22 mouse cellular contexts compared by ENCODE assay signal in the genomic region with DNA sequence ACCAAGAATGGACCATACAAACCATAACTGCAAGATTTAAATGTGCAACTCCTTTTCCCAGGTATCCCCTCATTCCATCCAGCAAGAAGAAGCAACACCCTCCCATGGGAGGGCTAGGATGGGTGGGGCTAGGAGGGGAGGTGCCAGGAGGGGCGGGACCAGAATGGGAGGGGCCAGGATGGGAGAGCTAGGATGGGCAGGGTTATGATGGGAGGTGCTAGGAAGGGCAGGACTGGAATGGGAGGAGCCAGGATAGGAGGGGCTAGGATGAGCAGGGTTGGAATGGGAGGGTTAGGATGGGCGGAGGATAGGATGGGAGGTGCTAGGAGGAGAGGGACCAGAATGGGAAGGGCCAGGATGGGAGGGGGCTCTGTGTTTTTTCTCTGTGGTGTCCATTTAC.
A peak's percentile ranks its signal among the peaks of the same experiment; 100 is the strongest.
DNase-seq lines count a peak whose midpoint lies in the region; ATAC-seq lines count a peak whose summit lies in the region.
"Had no signal": no experiment of that assay in that cellular context is flagged by ENCODE, and none has a peak within 500 bp of the region (broad histone marks: within the 10 kb centered on the region; RNA-seq: fewer than 3 reads in every experiment).

No protein-coding gene starts in this region.

- H3K27ac ChIP-seq in heart, embryonic 15.5 days, result no peak overlapping the region
- H3K27ac ChIP-seq in liver, embryonic 12.5 days, result no peak overlapping the region
- H3K27ac ChIP-seq in liver, embryonic 11.5 days (ENCODE audit: low read depth, low read length), result no peak overlapping the region
- H3K27ac ChIP-seq in liver, embryonic 13.5 days, result no peak overlapping the region
- H3K27ac ChIP-seq: embryonic facial prominence, embryonic 15.5 days; forebrain, embryonic 10.5 days; gastrocnemius, adult 2 months; heart, embryonic 13.5 days had no signal

- DNase-seq in heart, postnatal 4 days, result no peak
- DNase-seq in liver, embryonic 11.5 days (ENCODE audit: low spot score), result no peak
- DNase-seq in ES-CJ7 (ENCODE audit: low read depth, low spot score), result peak; percentile 22
- no peak for DNase-seq in liver, embryonic 13.5 days
- no peak for DNase-seq in right cerebral cortex, postnatal 25 days
- DNase-seq: adrenal gland, adult 8-10 months; adrenal gland, postnatal 36 days; B cell, adult 2 months; cerebellum, adult 8-10 months; embryo, embryonic 11 days; gastrocnemius, adult 2 months; gastrocnemius, postnatal 25 days; heart, adult 11 months; heart, postnatal 10 days had no signal

- H3K4me3 ChIP-seq in heart, embryonic 15.5 days, result no peak overlapping the region
- no peak overlapping the region for H3K4me3 ChIP-seq in liver, embryonic 12.5 days
- H3K4me3 ChIP-seq in liver, embryonic 11.5 days (ENCODE audit: low read depth, low read length), result no peak overlapping the region
- no peak overlapping the region for H3K4me3 ChIP-seq in liver, embryonic 13.5 days (replicated peaks)
- H3K4me3 ChIP-seq: embryonic facial prominence, embryonic 15.5 days; erythroblast, embryonic 14.5 days; forebrain, embryonic 10.5 days; gastrocnemius, adult 2 months; heart, embryonic 13.5 days had no signal

- no peak overlapping the region for H3K9ac ChIP-seq in heart, embryonic 15.5 days
- no peak overlapping the region for H3K9ac ChIP-seq in liver, embryonic 12.5 days
- H3K9ac ChIP-seq in liver, embryonic 11.5 days (ENCODE audit: low read depth, low read length), result no peak overlapping the region
- no peak overlapping the region for H3K9ac ChIP-seq in liver, embryonic 13.5 days
- H3K9ac ChIP-seq: embryonic facial prominence, embryonic 15.5 days; heart, embryonic 13.5 days had no signal

- no peaks in the 10 kb centered on the region for H3K36me3 ChIP-seq in heart, embryonic 15.5 days
- no peaks in the 10 kb centered on the region for H3K36me3 ChIP-seq in liver, embryonic 12.5 days
- H3K36me3 ChIP-seq in liver, embryonic 11.5 days (ENCODE audit: control insufficient read depth, insufficient read depth, low read length), result no peaks in the 10 kb centered on the region
- H3K36me3 ChIP-seq in liver, embryonic 13.5 days, result no peaks in the 10 kb centered on the region
- H3K36me3 ChIP-seq: embryonic facial prominence, embryonic 15.5 days; forebrain, embryonic 10.5 days; heart, embryonic 13.5 days had no signal

- no peaks in the 10 kb centered on the region for H3K9me3 ChIP-seq in heart, embryonic 15.5 days (replicated peaks)
- H3K9me3 ChIP-seq in liver, embryonic 12.5 days (replicated peaks), result peaks cover 7% of the 10 kb centered on the region; the same call in 1 of the 2 replicates
- H3K9me3 ChIP-seq in liver, embryonic 11.5 days (ENCODE audit: control insufficient read depth, low read length), result no peaks in the 10 kb centered on the region
- peaks cover 5% of the 10 kb centered on the region for H3K9me3 ChIP-seq in liver, embryonic 13.5 days (replicated peaks)
- H3K9me3 ChIP-seq: embryonic facial prominence, embryonic 15.5 days; forebrain, embryonic 10.5 days had no signal

- no peaks in the 10 kb centered on the region for H3K4me1 ChIP-seq in heart, embryonic 15.5 days (replicated peaks)
- peaks cover 6% of the 10 kb centered on the region; the same call in 1 of the 2 replicates for H3K4me1 ChIP-seq in liver, embryonic 12.5 days
- no peaks in the 10 kb centered on the region for H3K4me1 ChIP-seq in liver, embryonic 11.5 days (replicated peaks; ENCODE audit: control insufficient read depth, insufficient read depth, low read length)
- H3K4me1 ChIP-seq in liver, embryonic 13.5 days (replicated peaks), result peaks cover 6% of the 10 kb centered on the region
- H3K4me1 ChIP-seq: heart, embryonic 13.5 days had no signal

- H3K27me3 ChIP-seq in heart, embryonic 15.5 days, result no peaks in the 10 kb centered on the region
- H3K27me3 ChIP-seq in liver, embryonic 12.5 days (replicated peaks), result no peaks in the 10 kb centered on the region
- H3K27me3 ChIP-seq in liver, embryonic 11.5 days (replicated peaks; ENCODE audit: control insufficient read depth, insufficient read depth, low read length), result no peaks in the 10 kb centered on the region
- no peaks in the 10 kb centered on the region for H3K27me3 ChIP-seq in liver, embryonic 13.5 days
- H3K27me3 ChIP-seq: embryonic facial prominence, embryonic 15.5 days; heart, embryonic 13.5 days had no signal

- ATAC-seq in heart, embryonic 15.5 days (replicated peaks; ENCODE audit: insufficient number of reproducible peaks, insufficient read depth, low FRiP score, low read depth), result 0 out of 2 replicates have a peak, but pooled peaks have one; percentile 27
- peak; percentile 44; the same call in 1 of the 2 replicates for ATAC-seq in liver, embryonic 12.5 days
- ATAC-seq in liver, embryonic 11.5 days (replicated peaks; ENCODE audit: low FRiP score), result no peak; the same call in 1 of the 2 replicates
- ATAC-seq in liver, embryonic 13.5 days (ENCODE audit: low read depth), result 0 out of 2 replicates have a peak, but pooled peaks have one; percentile 36
- ATAC-seq: CD4-positive, CD25-positive, alpha-beta regulatory T cell, adult 4 months; forebrain, embryonic 14.5 days had no signal

- no peak overlapping the region for H3K4me2 ChIP-seq in heart, embryonic 15.5 days
- H3K4me2 ChIP-seq in liver, embryonic 12.5 days, result no peak overlapping the region
- H3K4me2 ChIP-seq in liver, embryonic 11.5 days, result no peak overlapping the region
- no peak overlapping the region for H3K4me2 ChIP-seq in liver, embryonic 13.5 days
- H3K4me2 ChIP-seq: embryonic facial prominence, embryonic 15.5 days; heart, embryonic 13.5 days had no signal

- 52% methylated on average over 2 of the region's 2 CpGs for WGBS in heart, embryonic 15.5 days
- WGBS in liver, embryonic 12.5 days (ENCODE audit: insufficient replicate concordance), result 47% methylated on average over 2 of the region's 2 CpGs
- 35% methylated on average over 2 of the region's 2 CpGs for WGBS in liver, embryonic 11.5 days
- WGBS in liver, embryonic 13.5 days (ENCODE audit: insufficient replicate concordance), result 41% methylated on average over 2 of the region's 2 CpGs
